Mouse (Mus musculus) 416B (cell line): ENCODE measurements around the gene Tspan17.

Source experiments
- DNase-seq: peaks from one replicate; pipeline ENCODE4 v3.0.0; 2011; ENCODE audit warnings: low read depth

The Tspan17 gene

DNA sequence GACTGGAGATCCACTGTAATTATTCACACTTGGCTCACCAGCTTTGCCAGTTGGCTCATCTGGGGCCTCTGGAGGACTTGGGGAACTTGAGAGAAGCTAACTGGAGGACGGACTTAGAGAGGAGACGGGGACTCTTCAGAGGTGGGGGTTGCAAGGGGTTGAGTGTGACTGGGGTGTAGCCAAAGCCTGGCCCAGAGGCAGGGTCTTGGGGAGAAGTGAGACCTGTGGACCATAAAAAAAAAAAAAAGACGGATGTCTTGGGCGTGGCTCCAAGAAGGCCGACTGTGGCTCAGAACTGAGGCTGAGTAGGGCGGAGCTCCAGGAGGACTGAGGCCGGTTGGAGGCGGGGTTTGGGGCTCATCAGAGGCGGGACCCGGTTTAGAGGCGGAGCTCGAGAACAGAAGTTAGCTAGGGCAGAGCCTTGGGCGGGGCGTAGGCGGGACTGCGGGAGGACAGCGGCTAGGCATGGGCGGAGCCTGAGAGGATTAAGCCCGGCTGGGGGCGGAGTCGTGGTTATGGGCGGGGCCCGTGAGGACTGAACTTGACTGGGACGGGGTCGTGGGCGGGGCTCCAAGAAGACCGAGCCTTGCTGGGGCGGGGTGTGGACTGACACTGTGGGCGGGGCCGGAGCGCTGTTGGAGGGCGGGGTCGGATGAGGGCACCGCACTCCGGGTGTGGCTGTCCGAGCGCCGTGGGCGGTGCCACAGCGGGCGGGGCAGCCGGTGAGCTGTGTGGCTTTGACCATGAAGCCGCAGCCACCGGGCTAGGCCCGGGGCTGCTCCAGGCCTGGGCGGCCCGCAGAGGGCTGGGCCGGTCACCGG lies at the start of gene Tspan17:
Gene Tspan17 (plus strand): TSS at position 638 of the 821 bp plus-strand sequence.
- peak; percentile 100 for DNase-seq

- DNase-seq = no peak
Observed at GRCm38 (mm10) chr13:54746110-54746509, 43.1 kb upstream of the Tspan17 start.

GRCm38 (mm10) chr13:54746896-54747295 lies 42.3 kb upstream of the Tspan17 start:
- no peak for DNase-seq

- no peak for DNase-seq
Observed at GRCm38 (mm10) chr13:54748190-54748589, 41.0 kb upstream of the Tspan17 start.

DNA sequence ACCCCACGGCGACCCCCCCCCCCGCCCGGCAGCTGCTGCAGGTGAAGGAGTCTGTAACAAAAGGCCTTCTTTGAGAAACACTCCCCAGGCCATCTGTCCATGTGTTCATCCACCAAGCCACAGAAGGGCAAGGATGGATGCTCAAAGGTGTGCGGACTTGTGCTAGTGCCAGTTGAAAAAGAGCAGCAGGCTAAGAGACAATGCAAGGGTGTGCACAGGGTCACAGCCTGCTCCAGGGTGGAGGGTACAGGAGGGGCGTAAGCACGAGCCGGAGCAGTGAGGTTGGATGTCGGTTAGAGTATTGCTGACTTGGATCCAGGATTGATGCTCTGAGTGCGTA lies 40.5 kb upstream of the Tspan17 start:
- no peak for DNase-seq

DNA sequence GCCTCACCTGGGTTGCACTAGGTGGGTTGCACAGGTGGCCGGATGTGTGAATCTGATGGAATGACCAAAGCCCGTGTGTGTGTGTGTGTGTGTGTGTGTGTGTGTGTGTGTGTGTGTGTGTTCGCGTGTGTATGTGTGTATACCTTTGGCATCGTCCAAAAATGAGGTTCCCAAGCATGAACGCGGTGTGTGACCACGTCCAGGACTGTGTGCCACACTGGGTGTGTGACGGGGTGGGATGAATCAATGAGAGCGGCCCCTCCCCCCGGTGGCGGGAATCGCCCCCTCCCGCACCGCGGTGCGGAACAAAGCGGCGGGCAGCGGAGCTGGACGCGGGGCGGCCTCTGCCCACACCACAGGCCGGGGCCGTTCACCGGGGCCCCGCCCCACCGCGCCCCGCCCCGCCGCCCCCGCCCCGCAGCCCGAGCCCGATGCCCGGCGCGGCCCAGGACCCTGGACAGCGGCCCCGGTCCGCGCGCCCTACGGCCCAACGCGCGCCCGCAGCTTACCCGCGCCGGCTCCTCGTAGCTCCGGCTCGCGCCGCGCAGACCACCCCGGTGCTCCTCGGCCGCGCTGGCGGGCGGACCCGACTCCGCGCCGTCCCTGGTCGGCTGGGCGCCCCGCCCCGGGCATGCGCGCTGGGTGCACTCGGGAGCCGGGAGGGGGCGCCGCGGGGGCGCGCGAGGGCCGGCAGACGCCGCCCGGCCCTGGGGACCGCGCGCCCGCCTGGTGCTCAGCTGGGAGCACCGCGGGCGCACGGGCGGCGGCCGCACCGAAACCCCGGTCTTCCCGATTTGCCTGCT lies 39.9 kb upstream of the Tspan17 start:
- no peak for DNase-seq

GRCm38 (mm10) chr13:54749864-54750411 lies 39.2 kb upstream of the Tspan17 start, which contains the start of gene Gprin1:
Gene Gprin1 (minus strand): TSS chr13:54749874.
- DNase-seq = no peak

GRCm38 (mm10) chr13:54750699-54751098 lies 38.5 kb upstream of the Tspan17 start:
- peak; percentile 13 for DNase-seq

GRCm38 (mm10) chr13:54752656-54753055 lies 36.5 kb upstream of the Tspan17 start:
- no peak for DNase-seq

- DNase-seq = no peak
Observed at GRCm38 (mm10) chr13:54753733-54754132, 35.4 kb upstream of the Tspan17 start.

DNA sequence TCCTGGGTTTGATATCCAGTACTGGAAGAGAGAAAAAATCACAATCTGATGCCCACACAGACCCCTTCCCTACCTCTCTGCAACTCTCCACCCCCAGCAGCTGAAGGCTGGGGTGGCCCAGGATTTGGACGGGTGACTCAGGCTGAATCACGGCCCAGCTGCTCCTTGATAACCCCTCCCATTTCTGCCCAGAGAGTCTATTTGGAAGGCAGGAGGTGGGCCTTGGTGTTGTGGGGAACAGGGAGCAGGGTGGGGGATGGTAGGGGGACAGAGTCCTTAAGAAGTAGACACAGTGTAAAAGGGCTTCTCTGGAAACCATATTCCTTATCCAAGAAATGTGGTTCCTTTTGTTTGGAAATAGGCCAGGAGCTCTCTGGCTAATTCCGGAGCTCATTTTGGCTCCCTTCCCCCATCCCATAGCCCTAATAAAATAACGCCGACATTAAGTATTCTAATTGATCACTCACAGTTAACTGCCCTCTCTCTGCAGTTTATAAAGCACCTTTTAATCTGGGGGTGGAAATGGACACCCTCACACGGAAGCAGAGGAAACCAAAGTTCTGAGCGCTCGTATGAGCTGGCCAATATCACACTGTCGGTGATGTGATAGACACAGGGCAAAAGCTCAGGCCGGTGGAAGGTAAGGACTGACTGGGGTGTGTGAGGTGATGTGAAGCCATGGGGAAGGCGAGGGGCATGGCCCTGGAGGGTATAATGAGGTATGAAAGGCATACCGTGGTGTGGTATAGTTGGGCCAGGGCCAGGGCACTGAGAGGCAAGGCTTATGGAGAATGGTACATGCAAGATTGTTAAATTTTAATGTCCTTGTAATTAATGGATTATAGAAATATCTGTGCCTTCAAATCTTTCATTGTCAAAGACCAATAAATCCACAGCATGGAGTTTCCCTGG lies 34.8 kb upstream of the Tspan17 start:
- peak; percentile 10 for DNase-seq

DNA sequence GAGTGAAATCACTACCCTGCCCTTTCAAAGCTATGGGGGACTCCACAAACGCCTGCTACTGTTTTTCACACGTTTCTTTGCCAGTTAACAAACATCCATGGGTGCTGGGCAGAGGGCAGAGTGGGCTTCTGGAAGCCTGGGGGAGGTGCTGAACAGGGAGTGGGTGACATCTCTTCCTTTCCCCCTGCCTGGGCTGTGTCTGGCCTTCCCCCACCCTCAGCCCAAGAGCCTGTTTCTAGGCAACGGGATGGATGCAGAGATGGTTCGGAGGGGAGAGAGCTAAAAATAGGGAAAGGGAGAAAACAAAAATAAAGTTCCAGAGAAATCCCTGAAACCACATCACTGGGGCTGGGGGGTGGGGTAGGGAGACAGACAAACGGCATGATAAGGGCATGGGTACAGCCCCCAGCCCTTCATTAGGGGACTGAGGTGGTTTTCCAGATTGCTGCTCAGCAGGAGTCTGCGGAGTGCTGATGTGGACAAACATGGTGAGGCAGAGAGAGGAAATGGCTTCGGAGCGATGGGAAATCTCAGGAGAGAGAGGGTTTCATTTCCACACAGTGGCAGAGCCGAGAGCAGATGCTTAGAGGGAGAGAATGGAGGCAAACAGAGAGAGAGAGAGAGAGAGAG lies 33.9 kb upstream of the Tspan17 start:
- no peak for DNase-seq

DNA sequence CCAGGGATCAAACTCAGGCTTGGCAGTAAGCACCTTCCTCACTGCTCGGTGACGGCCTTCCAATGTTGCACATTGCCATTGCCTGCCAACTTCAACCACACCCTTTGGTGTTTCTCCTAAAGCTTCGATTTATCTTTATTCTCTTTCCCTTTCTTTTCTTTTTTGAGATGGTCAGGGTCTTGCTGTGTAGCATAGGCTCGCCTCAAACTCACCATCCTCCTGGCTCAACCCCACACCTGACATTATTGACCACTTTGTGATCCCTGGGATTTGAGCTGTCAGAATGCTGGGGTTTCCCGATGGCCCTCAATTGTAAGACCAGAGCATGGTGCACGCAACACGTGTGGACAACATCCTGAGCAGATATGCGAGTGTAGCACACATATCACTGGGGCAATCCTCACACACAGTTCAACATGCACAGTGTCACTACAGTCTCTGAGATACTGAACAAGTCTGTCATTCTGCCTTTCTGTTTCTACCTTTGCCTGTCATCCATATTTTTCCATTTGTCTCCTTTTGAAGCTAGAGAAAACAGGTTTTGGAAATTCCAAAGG lies 32.9 kb upstream of the Tspan17 start:
- no peak for DNase-seq

- DNase-seq = no peak
Observed at GRCm38 (mm10) chr13:54757093-54757830, 31.9 kb upstream of the Tspan17 start.

- peak; percentile 28 for DNase-seq
Observed at GRCm38 (mm10) chr13:54758045-54758755, 31.0 kb upstream of the Tspan17 start.

GRCm38 (mm10) chr13:54758756-54759470 lies 30.3 kb upstream of the Tspan17 start:
- DNase-seq = no peak

- no peak for DNase-seq
Observed at GRCm38 (mm10) chr13:54759496-54759895, 29.7 kb upstream of the Tspan17 start.

DNA sequence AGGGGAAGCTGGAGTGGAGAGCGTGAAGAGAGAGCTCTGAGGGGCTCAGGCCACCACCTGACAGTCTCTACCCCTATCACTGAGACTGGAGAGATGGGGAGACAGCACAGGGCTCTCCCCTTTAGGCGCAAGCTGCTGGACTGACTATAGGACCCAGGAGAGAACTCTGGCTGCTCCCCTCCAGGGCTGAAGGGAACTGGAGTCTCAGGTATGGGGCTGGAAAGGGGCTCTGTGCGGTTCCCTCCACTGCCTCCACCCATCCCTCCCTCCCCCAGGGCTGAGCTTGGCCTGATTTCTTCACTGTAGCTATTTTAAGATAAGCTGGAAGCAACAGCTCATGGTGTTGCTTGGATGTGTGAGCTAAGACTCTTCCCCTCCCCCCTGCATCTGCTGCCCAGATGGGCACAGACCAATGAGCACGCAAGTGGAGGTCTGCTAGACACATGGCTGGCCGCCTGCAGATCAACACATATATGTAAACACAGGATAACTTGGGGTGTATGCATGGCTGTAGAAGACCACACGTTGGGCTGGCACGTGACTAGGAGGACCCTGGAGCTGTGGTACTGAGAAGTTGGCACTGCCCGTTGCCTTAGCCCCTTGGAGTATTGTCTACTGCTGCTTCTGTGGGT lies 28.9 kb upstream of the Tspan17 start:
- DNase-seq = no peak
